Mouse (Mus musculus) NIH3T3 (cell line): ENCODE measurements around the gene Prkab2.
A peak's percentile ranks its signal among the peaks of the same experiment; 100 is the strongest.

Source experiments
- DNase-seq: peaks from one replicate; pipeline ENCODE4 v3.0.0-alpha.2; 2012; ENCODE audit warnings: low read depth

The Prkab2 gene

DNA sequence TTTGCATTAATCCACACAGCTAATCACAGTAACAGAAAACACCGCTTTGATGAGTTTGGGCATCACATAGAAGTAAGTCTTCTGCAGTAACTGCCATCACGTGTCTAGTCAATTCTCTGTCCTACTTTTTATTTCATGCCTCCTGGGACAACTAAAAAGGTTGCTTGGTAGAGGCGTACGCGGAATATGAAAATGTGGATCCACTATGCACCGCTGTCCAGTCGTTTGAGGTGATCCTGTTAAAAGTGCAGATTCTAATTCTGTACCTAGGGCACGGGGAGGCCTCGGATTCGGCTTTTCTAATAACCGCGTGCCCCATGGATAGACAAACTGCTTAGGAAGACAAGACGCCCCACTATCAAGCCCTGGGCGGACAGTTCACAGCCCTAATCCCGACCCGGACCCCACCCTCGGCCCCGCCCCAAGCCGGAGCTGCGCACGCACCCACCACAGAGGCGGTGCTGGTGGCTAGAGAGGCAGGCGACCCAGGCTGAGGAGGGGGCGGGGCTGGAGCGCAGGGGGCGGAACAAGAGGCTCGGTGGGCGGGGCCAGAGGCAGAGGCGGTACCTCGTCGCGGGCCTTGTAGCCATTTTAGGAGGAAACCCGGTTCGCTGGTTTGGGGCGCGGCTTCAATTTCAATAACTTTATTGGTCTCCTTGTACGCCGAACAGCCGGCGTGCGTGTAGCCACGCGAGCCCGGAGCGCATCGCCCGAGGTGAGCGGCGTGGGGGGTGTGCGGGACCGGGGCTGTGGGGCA, at the start of gene Prkab2:
Prkab2 (plus strand) TSS at position 539 of the 757 bp plus-strand sequence.
- peak; percentile 99 for DNase-seq

DNA sequence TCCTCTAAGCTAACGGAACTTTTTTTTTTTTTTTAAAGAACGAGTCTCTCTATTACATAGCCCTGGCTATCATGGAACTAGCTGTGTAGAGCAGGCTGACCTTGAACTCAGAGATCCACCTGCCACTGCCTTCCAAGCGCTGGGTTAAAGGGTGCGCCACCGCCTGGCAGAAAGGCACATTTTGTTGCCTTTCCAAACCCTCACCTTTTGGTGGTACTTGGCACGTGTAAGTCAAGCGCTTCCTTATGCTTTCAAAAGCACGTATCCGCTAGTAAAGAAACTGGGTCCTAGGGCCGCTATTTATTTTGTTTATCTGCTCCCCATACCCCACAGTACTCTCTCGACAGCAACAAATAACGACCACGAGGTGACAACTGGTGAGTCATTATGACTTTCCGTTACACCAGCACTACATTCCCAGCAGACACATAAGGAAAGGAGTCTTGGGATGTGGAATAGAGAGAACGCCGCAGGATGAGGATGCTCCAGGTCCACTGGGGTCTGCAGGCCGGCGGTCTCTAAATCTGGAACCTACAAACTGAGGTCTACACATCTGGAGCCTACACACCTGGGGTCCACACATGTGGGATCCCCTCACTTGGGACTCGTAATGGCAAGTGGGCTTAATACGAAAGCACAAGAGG, 48.7 kb upstream of the Prkab2 start:
- DNase-seq = peak; percentile 40

DNA sequence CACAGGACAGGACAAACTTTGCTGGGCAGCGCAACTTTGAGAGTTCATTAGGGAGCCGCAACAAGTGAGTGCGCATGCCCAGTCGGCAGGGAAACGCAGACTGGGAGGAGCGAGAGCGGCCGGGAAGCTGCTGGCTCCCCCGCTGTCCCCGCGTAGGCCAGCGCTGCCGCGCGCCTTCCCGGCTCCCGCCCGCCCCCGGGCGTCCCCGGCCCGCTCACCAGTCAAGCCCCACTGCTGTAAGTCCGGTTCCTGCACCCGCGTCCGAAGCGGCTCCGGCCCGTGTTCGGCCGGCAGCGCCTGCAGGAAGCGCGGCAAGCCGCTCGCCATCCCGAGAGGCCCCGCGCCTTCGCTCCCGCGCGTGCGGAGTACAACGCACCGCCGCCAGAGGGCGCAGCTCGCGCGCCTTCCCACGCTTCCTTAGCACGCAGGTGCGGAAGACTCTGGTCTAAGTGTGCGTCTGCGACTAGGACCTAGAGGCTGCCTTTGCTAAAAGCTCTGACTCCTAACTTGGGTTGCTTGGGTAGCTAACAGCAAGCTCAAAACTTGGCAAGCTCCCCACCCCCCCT, 48.1 kb upstream of the Prkab2 start, which contains the start of gene Chd1l:
Chd1l (minus strand) TSS at position 359 of the 566 bp plus-strand sequence.
- DNase-seq = peak; percentile 96

DNA sequence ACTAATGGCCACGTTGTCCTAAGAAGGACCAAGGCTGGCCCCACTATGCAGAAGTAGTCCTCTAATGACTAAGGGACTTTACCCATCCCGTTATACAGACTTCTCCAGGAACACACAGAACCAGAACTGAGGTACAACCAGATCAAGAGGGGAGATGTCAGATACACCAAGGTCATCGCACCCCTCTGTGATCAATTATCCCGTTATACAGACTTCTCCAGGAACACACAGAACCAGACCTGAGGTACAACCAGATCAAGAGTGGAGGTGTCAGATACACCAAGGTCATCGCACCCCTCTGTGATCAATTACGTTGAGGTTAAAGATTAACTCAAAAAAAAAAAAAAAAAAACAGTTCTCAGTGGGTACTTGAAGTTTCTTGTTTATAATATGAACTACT, 47.0 kb upstream of the Prkab2 start:
- DNase-seq = no peak

DNA sequence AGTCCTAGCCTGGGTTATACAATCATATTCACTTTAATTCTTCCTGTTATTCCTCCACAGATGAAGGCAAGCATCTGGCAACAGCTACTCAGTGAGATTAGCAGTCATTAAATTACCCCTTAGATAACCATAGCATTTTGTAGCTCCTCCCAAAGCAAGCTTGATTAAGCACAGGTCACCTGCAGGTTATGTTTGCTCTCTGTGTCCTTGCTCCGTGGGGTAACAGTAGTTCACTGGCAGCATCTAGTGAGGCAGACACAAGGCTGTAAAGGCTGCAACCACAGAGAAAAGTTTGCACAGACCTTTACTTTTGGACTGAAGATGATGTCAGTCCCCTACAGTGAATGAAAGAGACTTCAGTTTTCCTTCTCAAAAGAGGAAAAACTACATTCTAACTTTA, 42.8 kb upstream of the Prkab2 start:
- DNase-seq = no peak

DNA sequence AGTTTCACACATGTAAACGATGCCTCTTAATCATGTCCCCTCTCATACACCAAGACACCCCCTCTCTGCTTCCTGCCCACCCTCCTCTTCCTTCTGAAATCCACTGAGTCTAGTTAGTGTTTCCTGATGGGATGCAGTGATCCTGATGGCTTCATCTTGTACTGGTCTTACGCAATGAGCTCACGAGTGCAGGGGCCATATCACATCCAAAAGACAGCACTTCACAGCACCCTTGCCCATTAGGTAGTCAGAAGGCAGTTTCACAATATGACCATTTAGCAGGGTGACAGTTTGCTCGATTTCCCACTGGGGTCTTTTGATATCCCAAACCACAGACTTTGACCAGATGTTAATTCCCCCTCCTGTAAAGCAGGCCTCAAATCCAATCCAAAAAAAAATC, 42.1 kb upstream of the Prkab2 start:
- no peak for DNase-seq

DNA sequence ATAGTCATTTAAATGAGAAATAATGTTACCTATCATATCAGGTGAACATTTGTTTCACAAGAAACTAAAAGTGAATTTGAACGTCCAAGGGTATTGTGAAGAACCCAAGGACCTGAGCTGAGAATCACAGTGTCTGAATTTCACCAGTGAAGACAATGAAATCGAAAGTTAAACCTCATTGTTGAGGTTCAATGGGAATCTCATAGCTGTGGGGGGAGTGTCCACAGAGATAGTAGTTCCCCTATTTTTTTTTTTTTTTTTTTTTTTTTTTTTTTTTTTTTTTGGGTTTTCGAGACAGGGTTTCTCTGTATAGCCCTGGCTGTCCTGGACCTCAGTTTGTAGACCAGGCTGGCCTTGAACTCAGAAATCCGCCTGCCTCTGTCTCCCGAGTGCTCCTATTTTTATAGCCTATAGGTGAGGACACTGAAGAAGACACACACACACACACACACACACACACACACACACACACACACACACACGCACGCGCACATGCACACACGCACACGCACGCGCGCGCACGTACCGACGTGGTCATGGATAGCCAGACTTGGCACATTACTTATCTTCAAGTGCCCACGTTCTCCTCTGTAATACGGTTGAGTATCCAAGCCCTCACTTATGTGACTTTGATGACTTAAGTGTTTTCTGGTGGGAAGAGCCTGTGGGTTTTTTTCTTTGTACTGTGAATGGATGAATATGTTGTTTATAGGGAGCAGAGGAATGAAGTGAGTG, 40.7 kb upstream of the Prkab2 start:
- DNase-seq = no peak

DNA sequence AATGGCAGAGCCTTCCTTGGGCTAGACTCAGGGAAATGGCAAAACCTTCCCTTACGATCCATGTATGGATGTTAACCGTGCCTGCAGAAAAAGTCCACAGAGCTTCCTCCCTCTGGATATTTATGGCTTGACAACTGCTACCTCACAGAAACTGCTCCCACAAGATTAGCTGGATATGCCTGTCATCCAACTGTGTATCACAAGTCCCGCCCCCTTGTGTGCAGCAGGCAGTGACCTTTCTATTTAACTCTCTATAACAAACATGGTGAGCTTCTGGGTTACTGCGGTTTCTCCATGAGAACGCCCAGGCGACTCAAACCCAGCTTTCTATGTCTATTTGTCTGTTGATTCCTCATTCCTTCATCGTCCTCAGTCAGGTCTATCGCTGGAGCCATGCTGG, 40.1 kb upstream of the Prkab2 start:
- no peak for DNase-seq

DNA sequence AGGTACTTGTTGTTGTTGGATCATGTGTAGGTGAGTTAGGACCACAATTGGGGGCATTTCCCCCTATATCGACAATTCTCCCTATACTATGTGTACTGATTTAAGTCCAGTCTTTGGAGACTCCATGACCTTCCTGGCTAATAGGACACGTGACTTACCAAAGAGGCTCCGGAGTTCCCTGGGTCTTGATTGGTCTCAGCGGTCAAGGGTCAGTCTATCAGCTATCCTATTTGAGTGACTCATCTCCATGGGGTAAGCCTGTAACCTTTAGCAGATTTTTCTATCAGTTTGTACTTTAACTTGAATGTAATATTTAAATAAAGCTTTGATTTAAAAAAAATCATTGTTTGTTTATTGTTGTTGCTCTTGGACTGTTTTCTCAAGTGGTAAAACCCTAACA, 37.3 kb upstream of the Prkab2 start:
- DNase-seq = no peak

DNA sequence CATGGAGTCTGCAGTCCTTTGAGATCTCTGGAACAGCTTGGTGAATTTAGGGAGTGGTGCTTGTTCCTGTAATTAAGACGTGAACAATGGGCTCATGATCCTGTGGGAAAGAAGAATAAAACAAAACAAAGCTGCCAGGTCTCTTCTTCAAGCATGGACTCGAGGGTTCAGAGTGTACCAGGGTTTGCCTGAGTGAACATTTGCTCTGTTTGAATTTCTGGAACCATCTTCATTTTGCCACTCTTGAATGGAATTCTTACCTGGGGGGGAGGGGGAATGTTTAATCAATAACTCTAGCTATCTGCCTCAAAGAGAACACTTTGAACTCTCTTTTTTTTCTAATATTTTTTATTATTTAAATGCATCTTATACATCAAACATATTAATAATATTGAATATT, 33.4 kb upstream of the Prkab2 start:
- DNase-seq = no peak

DNA sequence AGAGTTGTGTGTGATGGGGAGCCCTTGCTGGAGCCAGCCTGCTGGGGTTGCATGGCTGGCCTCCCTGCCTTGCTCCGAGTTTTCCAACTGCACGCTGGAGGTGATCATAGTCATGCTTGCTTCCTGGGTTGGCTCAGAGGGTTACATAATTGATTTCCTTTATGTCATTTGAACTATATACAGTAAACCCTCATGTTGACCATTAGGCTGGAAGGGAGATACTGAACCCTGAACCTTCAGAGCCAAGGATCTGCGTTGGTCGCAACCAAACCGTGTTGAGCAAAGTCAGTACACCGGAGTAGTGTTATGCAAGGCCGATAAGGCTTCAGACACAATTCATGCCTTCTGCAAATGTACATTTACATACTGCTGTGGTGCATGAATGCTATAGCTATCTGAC, 30.1 kb upstream of the Prkab2 start:
- DNase-seq = no peak

DNA sequence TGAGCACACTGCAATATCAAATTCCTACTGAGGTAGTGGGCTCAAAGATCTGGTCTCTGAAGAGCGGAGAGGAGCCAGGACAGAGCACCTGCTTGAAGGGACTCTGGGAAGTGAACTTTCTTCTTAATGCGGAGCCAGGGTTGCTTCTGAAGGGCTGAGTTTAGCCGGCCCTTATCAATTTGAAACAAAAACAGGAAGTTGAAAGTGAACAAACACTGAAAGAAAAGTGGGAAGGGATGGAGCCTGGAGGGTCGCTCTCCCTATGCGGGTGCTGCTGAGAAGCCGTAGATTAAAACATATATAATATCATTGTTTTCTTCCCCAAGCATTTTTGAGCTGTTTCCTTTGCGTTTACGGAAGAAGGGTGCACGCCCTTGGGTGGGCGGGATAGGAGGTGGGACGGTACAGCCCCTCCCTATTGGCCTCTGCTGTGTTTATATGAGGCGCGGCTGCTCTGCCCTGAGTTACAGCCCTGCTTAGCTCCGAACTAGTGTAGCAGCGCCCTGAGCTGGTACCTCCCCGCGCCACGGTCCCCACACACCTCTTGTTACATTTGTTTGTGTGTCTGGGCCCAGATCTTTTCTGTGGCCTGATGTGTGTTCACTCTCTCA, 29.5 kb upstream of the Prkab2 start, which contains the start of gene Fmo5:
Fmo5 (plus strand) TSS at position 414 of the 611 bp plus-strand sequence.
- DNase-seq = no peak

DNA sequence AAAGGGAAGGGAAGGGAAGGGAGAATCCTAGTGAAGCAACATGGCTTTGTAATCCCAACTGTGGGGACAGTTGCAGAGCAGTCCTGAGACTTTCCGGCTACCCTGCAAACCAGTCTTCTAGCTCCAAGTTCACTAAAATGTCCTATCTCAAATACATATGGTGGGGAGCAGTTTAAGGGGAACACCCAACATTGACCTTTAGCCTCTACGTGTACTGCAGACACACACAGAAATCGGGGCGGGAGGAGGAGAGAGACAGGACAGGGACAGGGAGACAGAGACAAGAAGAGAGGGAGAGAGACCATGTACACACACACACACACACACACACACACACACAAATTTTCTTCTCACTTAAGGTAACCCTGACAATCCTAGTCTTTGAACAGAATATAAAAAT, 28.1 kb upstream of the Prkab2 start:
- no peak for DNase-seq

DNA sequence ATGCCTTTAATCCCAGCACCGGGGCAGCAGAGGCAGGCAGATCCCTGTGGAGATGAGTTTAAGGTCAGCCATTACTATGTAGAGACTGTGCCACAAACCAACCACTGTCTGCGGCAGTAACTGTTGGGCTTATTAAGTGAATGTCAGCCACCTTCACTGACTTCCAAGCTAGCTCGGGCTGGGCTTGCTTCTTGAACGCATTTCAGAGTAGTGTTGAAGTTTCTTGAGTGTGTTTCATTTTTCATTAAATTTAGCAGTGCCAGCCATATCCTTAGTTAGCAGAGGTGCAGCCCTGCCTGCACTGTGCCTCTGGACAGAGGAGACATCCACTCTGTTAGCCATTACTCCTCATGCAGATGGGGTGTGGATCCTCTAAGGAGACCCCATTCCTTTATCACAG, 27.2 kb upstream of the Prkab2 start:
- DNase-seq = no peak

DNA sequence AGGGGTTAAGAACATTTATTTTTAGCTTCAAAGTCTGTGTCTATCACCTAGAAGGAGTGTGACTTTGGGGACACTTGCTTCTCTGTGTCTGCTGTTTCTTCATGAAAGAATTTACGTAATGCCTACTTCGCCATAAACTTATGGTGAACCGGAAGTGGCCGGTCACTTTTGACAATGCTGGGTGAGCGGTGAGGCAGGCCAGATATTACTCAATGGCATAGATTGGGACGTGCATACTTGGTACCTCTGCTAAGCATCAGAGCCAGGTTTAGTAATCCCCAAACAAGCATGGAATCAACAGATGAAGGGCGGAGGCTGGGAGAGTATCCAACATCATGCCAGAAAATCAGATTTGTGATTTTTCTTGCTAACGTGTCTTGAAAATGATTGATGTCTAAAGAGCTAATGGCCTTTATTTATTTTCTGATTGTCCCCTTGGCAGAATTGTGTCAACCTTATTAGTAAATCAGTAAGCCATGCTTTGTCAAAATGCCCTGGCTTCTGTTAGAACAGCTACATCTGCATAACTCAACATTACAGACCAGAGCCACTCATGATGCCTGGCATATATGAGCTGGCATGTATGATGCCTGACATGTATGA, 26.6 kb upstream of the Prkab2 start:
- DNase-seq = no peak

DNA sequence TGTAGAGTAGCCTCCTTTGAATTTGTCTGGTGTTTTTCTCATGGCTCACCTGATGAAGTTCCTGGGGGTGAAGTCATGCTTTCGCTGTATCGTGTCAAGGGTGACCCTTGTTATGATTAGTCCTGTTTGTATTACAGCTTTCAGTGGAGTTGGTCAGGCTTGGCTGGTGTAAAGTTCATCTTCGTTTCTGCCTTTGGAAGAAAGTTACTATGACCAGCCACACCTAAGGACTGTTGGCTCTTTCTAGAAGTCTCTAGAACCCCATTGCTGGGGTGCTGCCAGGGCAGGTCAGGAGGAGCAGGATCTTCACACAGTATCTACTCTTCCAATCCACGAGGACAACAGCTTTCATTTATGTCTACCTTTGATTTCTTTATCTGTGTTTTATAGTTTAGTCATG, 24.5 kb upstream of the Prkab2 start:
- no peak for DNase-seq

DNA sequence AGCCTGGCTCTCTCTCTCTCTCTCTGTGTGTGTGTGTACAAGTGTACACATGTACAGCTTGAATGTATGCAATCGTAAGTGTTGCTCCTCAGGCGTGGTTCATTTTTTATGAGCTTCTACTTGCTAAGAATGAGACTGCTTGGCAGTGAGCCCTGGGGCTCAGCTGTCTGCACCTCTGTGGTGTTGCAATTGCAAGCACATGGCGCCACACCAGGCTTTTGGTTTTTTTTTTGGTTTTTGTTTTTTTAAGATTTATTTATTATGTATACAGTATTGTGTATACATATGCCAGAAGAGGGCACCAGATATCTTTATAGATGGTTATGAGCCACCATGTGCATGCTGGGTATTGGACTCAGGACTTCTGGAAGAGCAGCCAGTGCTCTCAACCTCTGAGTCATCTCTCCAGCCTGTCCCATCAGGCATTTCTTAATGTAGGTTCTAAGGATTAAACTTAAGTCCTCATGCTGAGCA, 23.7 kb upstream of the Prkab2 start:
- peak; percentile 97 for DNase-seq

DNA sequence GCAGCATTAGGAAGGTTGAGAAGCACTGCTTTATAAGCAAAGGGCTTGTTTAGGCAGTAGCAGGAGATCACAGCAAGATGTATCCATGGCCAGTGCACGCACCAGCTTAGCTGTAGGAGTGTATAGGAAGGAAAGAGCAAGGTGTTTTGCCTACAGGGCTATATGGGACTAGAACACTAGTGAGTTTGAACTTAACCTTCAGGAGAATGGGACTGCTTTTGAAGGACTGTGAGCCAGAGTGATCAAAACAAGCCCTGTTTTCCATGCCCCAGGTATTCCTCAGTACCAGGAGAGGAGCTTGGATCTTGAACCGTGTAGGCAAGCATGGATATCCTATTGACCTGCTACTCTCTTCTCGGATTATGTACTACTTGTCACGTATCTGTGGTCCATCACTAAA, 16.6 kb upstream of the Prkab2 start:
- DNase-seq = no peak

DNA sequence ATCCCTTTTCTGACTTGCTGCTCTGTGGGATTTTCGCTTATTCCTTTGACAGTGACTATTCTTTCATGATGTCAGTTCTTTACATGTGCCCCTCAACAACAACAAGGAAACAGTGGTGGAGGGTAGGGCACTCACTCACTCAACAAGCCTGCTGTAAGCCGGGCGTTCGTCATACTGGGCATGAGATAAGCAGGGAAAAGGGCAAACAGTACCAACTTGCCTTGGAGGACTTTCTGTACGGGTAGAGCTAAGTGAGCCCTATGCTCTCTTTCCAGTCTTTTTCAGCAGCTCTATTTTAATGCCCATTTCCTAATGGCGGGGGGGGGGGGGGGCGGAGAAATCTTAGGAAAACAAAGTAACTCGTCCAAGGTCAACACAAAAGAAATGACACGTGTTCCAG, 16.0 kb upstream of the Prkab2 start:
- DNase-seq = no peak

DNA sequence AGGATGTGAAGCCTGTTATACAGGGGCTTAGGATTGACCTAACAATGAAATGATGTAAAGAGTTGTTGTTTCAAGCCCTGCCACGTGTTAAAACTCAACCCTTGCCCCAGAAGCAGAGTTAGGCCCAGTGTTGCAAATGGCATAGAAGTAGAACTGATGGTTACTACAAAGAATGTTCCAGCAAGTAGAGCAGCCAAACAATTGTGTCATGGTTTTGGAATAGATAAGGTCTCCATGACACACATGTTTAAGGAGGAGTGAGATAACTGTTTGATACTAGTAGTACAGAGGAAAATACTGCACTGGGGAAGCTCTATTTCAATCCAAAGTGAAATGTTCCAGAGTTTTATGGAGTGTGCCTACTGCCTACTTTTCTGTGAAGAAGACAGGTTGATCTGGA, 9.5 kb upstream of the Prkab2 start:
- no peak for DNase-seq

DNA sequence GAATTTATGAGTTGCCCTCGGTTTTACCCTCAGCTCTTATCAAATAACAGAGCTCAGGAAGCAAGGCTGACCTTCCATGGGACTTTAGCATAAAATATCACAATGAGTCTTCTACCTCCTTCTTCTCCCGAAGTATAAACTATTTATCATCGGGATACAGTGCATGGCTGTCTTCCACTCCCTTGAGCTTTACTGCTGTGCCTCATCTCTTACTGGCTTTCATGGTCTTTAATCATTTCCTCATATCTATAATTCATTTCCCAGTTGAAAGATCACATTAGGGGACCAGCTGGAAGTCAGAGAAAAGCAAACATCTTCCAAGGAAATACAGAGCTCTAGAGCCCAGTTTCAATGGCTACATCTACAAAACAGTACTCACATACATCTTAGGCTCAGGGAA, 9.0 kb upstream of the Prkab2 start:
- DNase-seq = no peak

DNA sequence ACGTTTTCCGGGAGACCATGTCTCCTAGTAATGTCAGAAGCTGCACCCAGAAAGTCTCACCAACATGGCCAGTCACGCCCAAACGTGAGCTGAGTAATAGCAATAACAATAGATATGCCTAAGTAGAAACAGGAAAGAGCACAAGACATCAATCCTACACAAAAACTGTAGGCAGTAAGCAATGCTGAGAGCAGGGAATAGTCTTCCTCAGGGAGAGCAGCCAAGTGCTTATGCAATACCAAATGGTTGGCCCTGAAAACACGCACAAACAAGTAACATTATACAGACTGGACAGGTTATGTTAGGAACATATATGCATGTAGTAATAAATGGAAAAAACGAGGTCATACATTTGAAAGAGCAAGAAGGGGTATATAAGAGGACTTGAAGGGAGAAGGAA, 8.5 kb upstream of the Prkab2 start:
- DNase-seq = no peak
